Mouse (Mus musculus): ENCODE measurements around the gene Blvrb. TPM values are rescaled to one million over a fixed set of nuclear protein-coding genes. Genes with fewer than 3 reads are reported as not detected.
A peak's percentile ranks its signal among the peaks of the same experiment; 100 is the strongest.

Blvrb gene
- polyA plus RNA-seq, 1 experiment, result 25.2 TPM

GRCm38 (mm10) chr7:27486770-27487697, 39.3 kb downstream of the Blvrb start, which contains the start of gene Sertad1:
Sertad1 (plus strand) TSS chr7:27486910.
- WGBS, result under 1% methylated on average over 80 of the region's 80 CpGs
- TF ChIP-seq POLR2A (IDR thresholded peaks at IDR 0.05; ENCODE audit: borderline replicate concordance, insufficient read depth, low read length) (peak; percentile 100), CTCF (IDR thresholded peaks at IDR 0.05; ENCODE audit: borderline replicate concordance, insufficient read depth, low read depth, low read length) (peak; percentile 49)

GRCm38 (mm10) chr7:27487740-27488268, 40.0 kb downstream of the Blvrb start:
- TF ChIP-seq POLR2A (IDR thresholded peaks at IDR 0.05; ENCODE audit: borderline replicate concordance, insufficient read depth, low read length) (no peak), CTCF (IDR thresholded peaks at IDR 0.05; ENCODE audit: borderline replicate concordance, insufficient read depth, low read depth, low read length) (no peak)

More at GRCm38 (mm10) chr7:27486770-27487697, 39.3 kb downstream of the Blvrb start, which contains the start of gene Sertad1:
- Histone ChIP-seq H3K27ac (ENCODE audit: insufficient read depth, low read length) (peak within 1 kb of the TSS; percentile 82), H3K27me3 (ENCODE audit: control insufficient read depth, insufficient read depth, low read length) (no peaks in the 10 kb centered on the region), H3K4me1 (ENCODE audit: control insufficient read depth, insufficient read depth, low read length) (peaks cover 23% of the 10 kb centered on the region), H3K4me3 (replicated peaks; ENCODE audit: insufficient read depth, low read depth, low read length) (peak within 1 kb of the TSS; percentile 92)
- peak; percentile 100 for DNase-seq

DNA sequence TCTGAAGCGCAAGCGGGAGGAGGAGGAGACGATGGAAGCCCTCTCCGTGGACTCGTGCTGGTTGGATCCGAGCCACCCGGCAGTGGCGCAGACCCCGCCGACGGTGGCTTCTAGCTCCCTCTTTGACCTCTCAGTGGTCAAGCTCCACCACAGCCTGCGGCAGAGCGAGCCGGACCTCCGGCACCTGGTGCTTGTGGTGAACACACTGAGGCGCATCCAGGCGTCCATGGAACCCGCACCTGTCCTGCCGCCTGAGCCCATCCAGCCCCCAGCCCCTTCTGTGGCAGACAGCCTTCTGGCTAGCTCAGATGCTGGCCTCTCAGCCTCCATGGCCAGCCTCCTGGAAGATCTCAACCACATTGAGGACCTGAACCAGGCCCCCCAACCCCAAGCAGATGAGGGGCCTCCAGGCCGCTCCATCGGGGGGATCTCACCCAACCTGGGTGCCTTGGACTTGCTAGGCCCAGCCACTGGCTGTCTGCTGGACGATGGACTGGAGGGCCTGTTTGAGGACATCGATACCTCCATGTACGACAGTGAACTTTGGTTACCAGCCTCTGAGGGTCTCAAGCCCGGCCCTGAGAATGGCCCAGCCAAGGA, 41.6 kb downstream of the Blvrb start:
- Histone ChIP-seq H3K27me3 (ENCODE audit: control insufficient read depth, insufficient read depth, low read length) (no peaks in the 10 kb centered on the region), H3K27ac (ENCODE audit: insufficient read depth, low read length) (peak overlapping the region; percentile 91; the same call in 1 of the 2 replicates), H3K4me1 (ENCODE audit: control insufficient read depth, insufficient read depth, low read length) (peaks cover 26% of the 10 kb centered on the region), H3K4me3 (replicated peaks; ENCODE audit: insufficient read depth, low read depth, low read length) (no peak overlapping the region)
- WGBS, result 79% methylated on average over 25 of the region's 25 CpGs
- peak; percentile 38 to 40 for DNase-seq
- no peak for TF ChIP-seq CTCF (IDR thresholded peaks at IDR 0.05; ENCODE audit: borderline replicate concordance, insufficient read depth, low read depth, low read length)
- TF ChIP-seq POLR2A (IDR thresholded peaks at IDR 0.05; ENCODE audit: borderline replicate concordance, insufficient read depth, low read length), result no peak

More at GRCm38 (mm10) chr7:27487740-27488268, 40.0 kb downstream of the Blvrb start:
- Histone ChIP-seq H3K27ac (ENCODE audit: insufficient read depth, low read length) (peak overlapping the region; percentile 82), H3K4me1 (ENCODE audit: control insufficient read depth, insufficient read depth, low read length) (peaks cover 26% of the 10 kb centered on the region), H3K4me3 (replicated peaks; ENCODE audit: insufficient read depth, low read depth, low read length) (peak overlapping the region; percentile 92), H3K27me3 (ENCODE audit: control insufficient read depth, insufficient read depth, low read length) (no peaks in the 10 kb centered on the region)
- peak; percentile 63 to 70 for DNase-seq
- WGBS, result 2% methylated on average over 13 of the region's 13 CpGs

DNA sequence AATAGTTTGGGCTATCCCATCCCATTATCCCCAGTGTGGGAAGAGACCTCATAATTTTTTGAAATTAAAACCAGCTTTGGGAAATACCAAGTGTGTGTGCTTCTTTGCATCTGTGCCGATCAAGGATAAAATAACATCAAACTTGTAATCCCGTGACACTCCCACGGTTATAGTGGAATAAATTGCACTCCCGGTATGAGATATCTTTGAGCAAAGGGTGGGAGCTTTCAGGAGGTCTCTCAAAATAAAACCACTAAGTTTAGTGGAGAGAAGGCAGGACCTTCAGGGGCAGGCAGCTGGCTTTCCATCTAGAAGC, 42.4 kb downstream of the Blvrb start:
- DNase-seq, result no peak
- H3K27ac ChIP-seq (ENCODE audit: insufficient read depth, low read length), result peak overlapping the region; percentile 91
- WGBS, result 19% methylated on average over 4 of the region's 4 CpGs
- peak overlapping the region; percentile 67 for H3K4me3 ChIP-seq (replicated peaks; ENCODE audit: insufficient read depth, low read depth, low read length)
- H3K27me3 ChIP-seq (ENCODE audit: control insufficient read depth, insufficient read depth, low read length), result no peaks in the 10 kb centered on the region
- no peak for TF ChIP-seq CTCF (IDR thresholded peaks at IDR 0.05; ENCODE audit: borderline replicate concordance, insufficient read depth, low read depth, low read length)
- no peak for TF ChIP-seq POLR2A (IDR thresholded peaks at IDR 0.05; ENCODE audit: borderline replicate concordance, insufficient read depth, low read length)
- H3K4me1 ChIP-seq (ENCODE audit: control insufficient read depth, insufficient read depth, low read length), result peaks cover 26% of the 10 kb centered on the region

- peak; percentile 91 to 94 for DNase-seq
- Histone ChIP-seq H3K4me1 (ENCODE audit: control insufficient read depth, insufficient read depth, low read length) (peaks cover 26% of the 10 kb centered on the region), H3K4me3 (replicated peaks; ENCODE audit: insufficient read depth, low read depth, low read length) (peak overlapping the region; percentile 67), H3K27ac (ENCODE audit: insufficient read depth, low read length) (peak overlapping the region; percentile 91), H3K27me3 (ENCODE audit: control insufficient read depth, insufficient read depth, low read length) (no peaks in the 10 kb centered on the region)
- WGBS, result under 1% methylated on average over 32 of the region's 33 CpGs
- TF ChIP-seq CTCF (IDR thresholded peaks at IDR 0.05; ENCODE audit: borderline replicate concordance, insufficient read depth, low read depth, low read length) (peak; percentile 69; the same call in 1 of the 2 replicates), POLR2A (IDR thresholded peaks at IDR 0.05; ENCODE audit: borderline replicate concordance, insufficient read depth, low read length) (no peak; the same call in 1 of the 2 replicates)
Observed at GRCm38 (mm10) chr7:27490543-27491329, 43.0 kb downstream of the Blvrb start.

GRCm38 (mm10) chr7:27491856-27492255, 44.1 kb downstream of the Blvrb start:
- Histone ChIP-seq H3K4me3 (replicated peaks; ENCODE audit: insufficient read depth, low read depth, low read length) (no peak overlapping the region), H3K27ac (ENCODE audit: insufficient read depth, low read length) (no peak overlapping the region), H3K4me1 (ENCODE audit: control insufficient read depth, insufficient read depth, low read length) (peaks cover 26% of the 10 kb centered on the region), H3K27me3 (ENCODE audit: control insufficient read depth, insufficient read depth, low read length) (no peaks in the 10 kb centered on the region)
- 68% methylated on average over 7 of the region's 7 CpGs for WGBS
- DNase-seq, result no peak
- TF ChIP-seq CTCF (IDR thresholded peaks at IDR 0.05; ENCODE audit: borderline replicate concordance, insufficient read depth, low read depth, low read length) (no peak), POLR2A (IDR thresholded peaks at IDR 0.05; ENCODE audit: borderline replicate concordance, insufficient read depth, low read length) (no peak)

- no peak overlapping the region for H3K4me3 ChIP-seq (replicated peaks; ENCODE audit: insufficient read depth, low read depth, low read length)
- no peak for DNase-seq
- H3K27ac ChIP-seq (ENCODE audit: insufficient read depth, low read length), result no peak overlapping the region
- no peak for TF ChIP-seq POLR2A (IDR thresholded peaks at IDR 0.05; ENCODE audit: borderline replicate concordance, insufficient read depth, low read length)
- no peak for TF ChIP-seq CTCF (IDR thresholded peaks at IDR 0.05; ENCODE audit: borderline replicate concordance, insufficient read depth, low read depth, low read length)
- H3K4me1 ChIP-seq (ENCODE audit: control insufficient read depth, insufficient read depth, low read length), result peaks cover 23% of the 10 kb centered on the region
- 70% methylated on average over 3 of the region's 3 CpGs for WGBS
- H3K27me3 ChIP-seq (ENCODE audit: control insufficient read depth, insufficient read depth, low read length), result no peaks in the 10 kb centered on the region
Observed at GRCm38 (mm10) chr7:27493022-27493421, 45.2 kb downstream of the Blvrb start.

Data from cerebellum, adult 2 months (tissue).